Mouse (Mus musculus) small intestine, adult 2 months (tissue): Measurements from ENCODE around the gene Prkar2b. TPM values are rescaled to one million over a fixed set of nuclear protein-coding genes. Genes with fewer than 3 reads are reported as not detected.

ENCODE experiments used
- H3K27ac ChIP-seq: fragments of 200-500 bp; 2 replicates; pipeline ENCODE4 v1.5.1; 2012; ENCODE audit warnings: low read depth, low read length, control low read depth, inconsistent platforms; ENCODE audit not compliant: insufficient read depth
- H3K27me3 ChIP-seq: fragments of 200-500 bp; 2 replicates; pipeline ENCODE4 v1.6.1; 2012; ENCODE audit warnings: mild to moderate bottlenecking, moderate library complexity, low read length, inconsistent platforms; ENCODE audit not compliant: control insufficient read depth, insufficient read depth
- H3K36me3 ChIP-seq: fragments of 200-500 bp; 2 replicates; pipeline ENCODE4 v1.6.1; 2012; ENCODE audit warnings: mild to moderate bottlenecking, low read length, control low read depth, inconsistent platforms; ENCODE audit not compliant: control insufficient read depth, insufficient read depth
- H3K4me1 ChIP-seq: fragments of 200-500 bp; 2 replicates; pipeline ENCODE4 v1.6.1; 2012; ENCODE audit warnings: low read length, inconsistent platforms, mixed read lengths; ENCODE audit not compliant: control insufficient read depth, insufficient read depth, insufficient read length
- H3K4me3 ChIP-seq: fragments of 200-500 bp; 2 replicates; pipeline ENCODE4 v1.5.1; 2012; ENCODE audit warnings: low read depth, mild to moderate bottlenecking, control low read depth, inconsistent platforms, low read length, moderate library complexity
- CTCF ChIP-seq: fragments of 200-500 bp; IDR thresholded peaks from 2 replicates; pipeline ENCODE4 v1.5.1; 2012; ENCODE audit warnings: low read depth, mild to moderate bottlenecking, control low read depth, inconsistent platforms, low read length, moderate library complexity, mixed read lengths; ENCODE audit not compliant: insufficient replicate concordance, insufficient read length; ENCODE audit errors: extremely low read depth
- POLR2A ChIP-seq: fragments of 200-500 bp; IDR thresholded peaks from 2 replicates; pipeline ENCODE4 v1.6.1; 2012; ENCODE audit warnings: low read depth, mild to moderate bottlenecking, control low read depth, inconsistent platforms, low read length, moderate library complexity
- WGBS: fragments of 180-500 bp; shearing (Covaris S2); methylation state at CpG from one replicate; pipeline ENCODE4 v1.1.7; 2018; 5-methylcytosine and 5-hydroxymethylcytosine counted together
- polyA plus RNA-seq: library from polyadenylated mRNA; depleted of rRNA; stranded (reverse); fragments of >200 nt; gene quantifications from 2 replicates; pipeline ENCODE4 v1.2.3, GENCODE M21; 2012

Gene Prkar2b
- polyA plus RNA-seq, 1 experiment, result 1.4 TPM

GRCm38 (mm10) chr12:31983769-31984168 lies 77.3 kb downstream of the Prkar2b start:
- Histone ChIP-seq H3K36me3 (no peaks in the 10 kb centered on the region), H3K27ac (no peak overlapping the region), H3K4me1 (no peaks in the 10 kb centered on the region), H3K27me3 (no peaks in the 10 kb centered on the region), H3K4me3 (no peak overlapping the region)
- no peak for TF ChIP-seq CTCF
- TF ChIP-seq POLR2A, result no peak
- WGBS, result 81% methylated on average over 6 of the region's 6 CpGs

- no peaks in the 10 kb centered on the region for H3K36me3 ChIP-seq
- no peak overlapping the region for H3K4me3 ChIP-seq
- WGBS, result 79% methylated on average over 7 of the region's 7 CpGs
Measured at GRCm38 (mm10) chr12:31983238-31983637, 77.9 kb downstream of the Prkar2b start.

GRCm38 (mm10) chr12:31977613-31978195 lies 83.4 kb downstream of the Prkar2b start:
- TF ChIP-seq CTCF (no peak), POLR2A (no peak)
- H3K36me3 ChIP-seq, result no peaks in the 10 kb centered on the region

More at GRCm38 (mm10) chr12:31983238-31983637, 77.9 kb downstream of the Prkar2b start:
- no peaks in the 10 kb centered on the region for H3K4me1 ChIP-seq
- no peaks in the 10 kb centered on the region for H3K27me3 ChIP-seq
- no peak overlapping the region for H3K27ac ChIP-seq
- TF ChIP-seq CTCF (no peak), POLR2A (no peak)

GRCm38 (mm10) chr12:31976544-31976943 lies 84.6 kb downstream of the Prkar2b start:
- H3K27ac ChIP-seq, result no peak overlapping the region
- H3K4me3 ChIP-seq, result no peak overlapping the region
- H3K4me1 ChIP-seq, result peaks cover 2% of the 10 kb centered on the region; the same call in 1 of the 2 replicates
- WGBS, result 40% methylated on average over 7 of the region's 7 CpGs
- H3K27me3 ChIP-seq, result no peaks in the 10 kb centered on the region
- no peaks in the 10 kb centered on the region for H3K36me3 ChIP-seq
- TF ChIP-seq CTCF (peak; percentile 46; the same call in 1 of the 2 replicates), POLR2A (no peak)

More at GRCm38 (mm10) chr12:31977613-31978195, 83.4 kb downstream of the Prkar2b start:
- Histone ChIP-seq H3K27me3 (no peaks in the 10 kb centered on the region), H3K27ac (no peak overlapping the region), H3K4me3 (no peak overlapping the region), H3K4me1 (peaks cover 2% of the 10 kb centered on the region; the same call in 1 of the 2 replicates)
- 71% methylated on average over 12 of the region's 12 CpGs for WGBS

GRCm38 (mm10) chr12:31973473-31974172 lies 87.5 kb downstream of the Prkar2b start:
- TF ChIP-seq CTCF (no peak), POLR2A (no peak)
- no peak overlapping the region for H3K27ac ChIP-seq
- no peaks in the 10 kb centered on the region for H3K36me3 ChIP-seq
- H3K27me3 ChIP-seq, result no peaks in the 10 kb centered on the region
- H3K4me3 ChIP-seq, result peak overlapping the region; percentile 33
- WGBS, result 23% methylated on average over 13 of the region's 13 CpGs
- peaks cover 2% of the 10 kb centered on the region; the same call in 1 of the 2 replicates for H3K4me1 ChIP-seq

GRCm38 (mm10) chr12:31971547-31971946 lies 89.5 kb downstream of the Prkar2b start:
- 88% methylated on average over 8 of the region's 8 CpGs for WGBS
- Histone ChIP-seq H3K4me3 (no peak overlapping the region), H3K36me3 (no peaks in the 10 kb centered on the region), H3K4me1 (peaks cover 2% of the 10 kb centered on the region; the same call in 1 of the 2 replicates), H3K27ac (no peak overlapping the region), H3K27me3 (no peaks in the 10 kb centered on the region)
- TF ChIP-seq CTCF (no peak), POLR2A (no peak)

- H3K4me3 ChIP-seq, result no peak overlapping the region
- no peaks in the 10 kb centered on the region for H3K27me3 ChIP-seq
- no peaks in the 10 kb centered on the region for H3K36me3 ChIP-seq
- H3K4me1 ChIP-seq, result peaks cover 2% of the 10 kb centered on the region; the same call in 1 of the 2 replicates
- no peak overlapping the region for H3K27ac ChIP-seq
- 37% methylated on average over 1 of the region's 1 CpGs for WGBS
- TF ChIP-seq POLR2A, result no peak
- no peak for TF ChIP-seq CTCF
Measured at GRCm38 (mm10) chr12:31969111-31969510, 92.0 kb downstream of the Prkar2b start.
